In the genomic region with DNA sequence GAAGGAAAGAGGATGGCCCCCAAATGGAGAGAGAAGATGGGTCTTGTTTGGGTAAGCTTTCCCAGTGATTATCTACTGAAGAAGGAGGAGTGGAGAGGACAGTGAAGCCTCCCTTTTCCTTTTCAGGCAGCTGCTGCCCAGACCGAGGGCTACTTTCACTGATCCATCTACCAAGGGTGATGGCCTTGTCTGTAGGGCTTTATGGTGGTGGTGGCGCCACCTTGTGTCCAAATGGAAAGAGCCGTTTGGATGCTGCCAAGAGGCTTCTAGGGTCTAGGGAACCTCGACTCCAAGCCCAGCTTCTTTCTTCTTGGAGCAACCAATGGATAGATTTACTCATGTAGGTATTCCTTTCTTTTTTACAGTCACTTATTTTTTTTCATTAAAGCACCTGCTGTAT, we compare ENCODE assay signal across 8 mouse cellular contexts. TPM values are rescaled to one million over a fixed set of nuclear protein-coding genes. Genes with fewer than 3 reads are reported as not detected.
DNase-seq lines count a peak whose midpoint lies in the region; ATAC-seq and TF ChIP-seq lines count a peak whose summit lies in the region.

No protein-coding gene starts in this region.

- no peak overlapping the region for H3K4me2 ChIP-seq in heart, embryonic 11.5 days
- H3K4me2 ChIP-seq in embryonic facial prominence, embryonic 11.5 days (ENCODE audit: low read depth, low read length) = no peak overlapping the region

- H3K9me3 ChIP-seq in heart, embryonic 11.5 days (replicated peaks; ENCODE audit: control insufficient read depth, low read length) = no peaks in the 10 kb centered on the region
- no peaks in the 10 kb centered on the region for H3K9me3 ChIP-seq in embryonic facial prominence, embryonic 11.5 days (replicated peaks; ENCODE audit: control insufficient read depth, low read length)

- H3K4me3 ChIP-seq in heart, embryonic 11.5 days (ENCODE audit: low read depth, low read length) = no peak overlapping the region
- H3K4me3 ChIP-seq in bone marrow macrophage, adult 2 months (ENCODE audit: insufficient read depth, low read length) = no peak overlapping the region
- no peak overlapping the region for H3K4me3 ChIP-seq in embryonic facial prominence, embryonic 11.5 days (ENCODE audit: low read depth, low read length)

- 6% methylated on average over 4 of the region's 4 CpGs for WGBS in heart, embryonic 11.5 days (ENCODE audit: insufficient replicate concordance)
- WGBS in embryonic facial prominence, embryonic 11.5 days = 5% methylated on average over 4 of the region's 4 CpGs

- intact Hi-C loops in heart, postnatal 10 days (cut with DNase I) = loop anchor here (1.0 kb wide), 1 partner anchor 310 kb away; no protein-coding TSS in a partner anchor

- TF ChIP-seq CTCF in bone marrow macrophage, adult 2 months (IDR thresholded peaks at IDR 0.05; ENCODE audit: low read depth, low read length) = peak; percentile 76

- DNase-seq in heart, postnatal 10 days = peak; percentile 36 to 66
- DNase-seq in CD4-positive helper T cell, adult 2 months (ENCODE audit: low read depth, low spot score) = peak; percentile 7
- DNase-seq in embryonic facial prominence, embryonic 11.5 days (ENCODE audit: low spot score) = peak; percentile 72
- DNase-seq in kidney, postnatal 10 days = peak; percentile 78
- peak; percentile 45 for DNase-seq in lung, postnatal 14 days
- DNase-seq in testis, postnatal 10 days (ENCODE audit: low spot score) = peak; percentile 78

- no peak overlapping the region for H3K9ac ChIP-seq in heart, embryonic 11.5 days (ENCODE audit: low read depth, low read length)
- no peak overlapping the region for H3K9ac ChIP-seq in embryonic facial prominence, embryonic 11.5 days (replicated peaks; ENCODE audit: low read length)

- H3K27me3 ChIP-seq in heart, embryonic 11.5 days (ENCODE audit: control insufficient read depth, insufficient read depth, low read length) = peaks cover 4% of the 10 kb centered on the region; the same call in 1 of the 2 replicates
- H3K27me3 ChIP-seq in embryonic facial prominence, embryonic 11.5 days (ENCODE audit: control insufficient read depth, insufficient read depth, low read length) = no peaks in the 10 kb centered on the region

- no peak for ATAC-seq in heart, embryonic 11.5 days (replicated peaks; ENCODE audit: insufficient number of reproducible peaks, low FRiP score, low TSS enrichment)
- ATAC-seq in embryonic facial prominence, embryonic 11.5 days (replicated peaks; ENCODE audit: insufficient number of reproducible peaks, low FRiP score, low TSS enrichment, low read depth) = no peak

- no peak for TF ChIP-seq POLR2A in bone marrow macrophage, adult 2 months (IDR thresholded peaks at IDR 0.05; ENCODE audit: borderline replicate concordance, low read depth, low read length)

- no peaks in the 10 kb centered on the region for H3K36me3 ChIP-seq in heart, embryonic 11.5 days (ENCODE audit: control insufficient read depth, insufficient read depth, low read length)
- no peaks in the 10 kb centered on the region for H3K36me3 ChIP-seq in embryonic facial prominence, embryonic 11.5 days (replicated peaks; ENCODE audit: control insufficient read depth, insufficient read depth, low read depth, low read length)

- H3K27ac ChIP-seq in heart, embryonic 11.5 days (ENCODE audit: low read depth, low read length) = no peak overlapping the region
- no peak overlapping the region for H3K27ac ChIP-seq in bone marrow macrophage, adult 2 months (ENCODE audit: insufficient read depth, low read depth, low read length)
- H3K27ac ChIP-seq in embryonic facial prominence, embryonic 11.5 days (replicated peaks; ENCODE audit: low read depth, low read length) = no peak overlapping the region

- no peaks in the 10 kb centered on the region for H3K4me1 ChIP-seq in heart, embryonic 11.5 days (ENCODE audit: control insufficient read depth, insufficient read depth, low read length)
- no peaks in the 10 kb centered on the region for H3K4me1 ChIP-seq in bone marrow macrophage, adult 2 months (ENCODE audit: control insufficient read depth, insufficient read depth, low read length)
- no peaks in the 10 kb centered on the region for H3K4me1 ChIP-seq in embryonic facial prominence, embryonic 11.5 days (ENCODE audit: control insufficient read depth, insufficient read depth, low read length)

RNA-seq across cellular contexts. Expression of gene Atp2b2, which starts 29.2 kb away (rescaled TPM):
- total RNA-seq in heart, postnatal 10 days (2021) = under 1 TPM; 0.55 TPM
- 0.38 and 0.40 TPM in 2 replicates for polyA plus RNA-seq in heart, embryonic 11.5 days (2014; fragmentation: Nextera tagmentation; extraction: Ambion mirVana)
- polyA plus RNA-seq in bone marrow macrophage, adult 2 months (2012; ENCODE audit: insufficient read depth, insufficient read length, missing spikeins) = not detected in 2 replicates
- 0.95 and 1.6 TPM in 2 replicates for polyA plus RNA-seq in embryonic facial prominence, embryonic 11.5 days (2014; fragmentation: Nextera tagmentation; extraction: Ambion mirVana)

RNA-seq across cellular contexts. Expression of gene Slc6a11, which starts 59.5 kb away (rescaled TPM):
- total RNA-seq in heart, postnatal 10 days (2021) = not detected
- polyA plus RNA-seq in heart, embryonic 11.5 days (2014; fragmentation: Nextera tagmentation; extraction: Ambion mirVana) = not detected in 2 replicates
- not detected in 2 replicates for polyA plus RNA-seq in bone marrow macrophage, adult 2 months (2012; ENCODE audit: insufficient read depth, insufficient read length, missing spikeins)
- polyA plus RNA-seq in embryonic facial prominence, embryonic 11.5 days (2014; fragmentation: Nextera tagmentation; extraction: Ambion mirVana) = 0.14 and 0.22 TPM in 2 replicates

Comparison
In these comparisons a context has a peak if more than half of its experiments do, and no peak if none do; other contexts are left out.
1. DNase-seq: peak in every context shown above with its lines; median percentile 78 in kidney, postnatal 10 days; 78 in testis, postnatal 10 days; 72 in embryonic facial prominence, embryonic 11.5 days; 51 in heart, postnatal 10 days; 45 in lung, postnatal 14 days; 7 in CD4-positive helper T cell, adult 2 months.